Mouse (Mus musculus) lung, adult 18-20 months (tissue): ENCODE results near the gene Ppp1r12a.

Experiments
- DNase-seq, 2 experiments: peaks; one replicate each; pipeline ENCODE4 v3.0.0; 2022; ENCODE audit warnings: mixed read lengths in 2 of 2

The Ppp1r12a gene

DNA sequence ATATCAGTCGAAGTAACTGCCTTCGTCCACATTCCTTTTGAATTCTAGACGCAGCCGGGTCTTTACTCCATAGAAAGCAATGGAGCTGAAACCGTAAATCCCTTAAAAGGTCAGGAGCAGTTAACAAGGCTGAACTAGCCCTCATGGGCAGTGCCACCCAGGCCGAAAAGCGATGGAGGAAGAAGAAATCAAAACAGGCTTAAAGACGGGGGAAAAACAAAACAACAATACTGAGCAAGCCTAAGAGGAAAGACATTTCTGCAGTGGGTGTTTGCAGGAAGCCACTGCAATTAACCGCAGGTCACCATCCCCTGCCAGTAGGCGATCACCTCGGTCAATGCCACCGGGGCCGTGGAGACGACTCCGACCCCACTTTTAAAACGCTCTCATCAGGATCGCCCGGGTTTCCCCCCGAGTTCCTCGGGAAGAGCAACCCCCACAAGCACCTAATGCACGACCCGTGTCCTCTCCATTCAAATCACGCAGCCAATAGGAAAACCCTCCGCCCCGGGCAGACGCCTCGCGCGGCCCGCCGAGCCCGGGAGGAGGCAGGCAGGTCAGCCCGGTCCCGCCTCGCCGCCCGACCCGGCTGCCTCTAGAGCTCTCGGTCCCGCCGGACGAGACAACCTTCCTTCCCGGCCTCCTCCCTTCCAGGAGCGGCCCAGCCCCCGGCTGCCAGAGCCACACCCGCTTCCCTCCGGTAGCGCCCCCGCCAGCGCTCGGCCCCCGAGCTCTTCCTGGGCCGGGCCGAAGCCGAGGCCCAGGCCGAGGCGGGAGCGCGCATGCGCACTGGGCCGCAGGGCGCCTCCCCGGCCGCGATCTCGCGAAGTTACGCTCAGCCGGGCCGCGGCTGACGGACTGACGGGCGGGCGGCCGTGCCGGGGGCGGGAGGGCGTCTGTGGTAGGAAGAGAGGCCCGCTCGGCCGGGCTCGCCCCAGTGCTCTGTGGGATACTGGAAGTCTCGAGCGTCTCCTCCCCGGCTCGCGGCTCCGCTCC is at the start of gene Ppp1r12a:
Gene Ppp1r12a (plus strand): TSS at position 933 of the 996 bp plus-strand sequence.
- peak; percentile 95 to 96 for DNase-seq

DNA sequence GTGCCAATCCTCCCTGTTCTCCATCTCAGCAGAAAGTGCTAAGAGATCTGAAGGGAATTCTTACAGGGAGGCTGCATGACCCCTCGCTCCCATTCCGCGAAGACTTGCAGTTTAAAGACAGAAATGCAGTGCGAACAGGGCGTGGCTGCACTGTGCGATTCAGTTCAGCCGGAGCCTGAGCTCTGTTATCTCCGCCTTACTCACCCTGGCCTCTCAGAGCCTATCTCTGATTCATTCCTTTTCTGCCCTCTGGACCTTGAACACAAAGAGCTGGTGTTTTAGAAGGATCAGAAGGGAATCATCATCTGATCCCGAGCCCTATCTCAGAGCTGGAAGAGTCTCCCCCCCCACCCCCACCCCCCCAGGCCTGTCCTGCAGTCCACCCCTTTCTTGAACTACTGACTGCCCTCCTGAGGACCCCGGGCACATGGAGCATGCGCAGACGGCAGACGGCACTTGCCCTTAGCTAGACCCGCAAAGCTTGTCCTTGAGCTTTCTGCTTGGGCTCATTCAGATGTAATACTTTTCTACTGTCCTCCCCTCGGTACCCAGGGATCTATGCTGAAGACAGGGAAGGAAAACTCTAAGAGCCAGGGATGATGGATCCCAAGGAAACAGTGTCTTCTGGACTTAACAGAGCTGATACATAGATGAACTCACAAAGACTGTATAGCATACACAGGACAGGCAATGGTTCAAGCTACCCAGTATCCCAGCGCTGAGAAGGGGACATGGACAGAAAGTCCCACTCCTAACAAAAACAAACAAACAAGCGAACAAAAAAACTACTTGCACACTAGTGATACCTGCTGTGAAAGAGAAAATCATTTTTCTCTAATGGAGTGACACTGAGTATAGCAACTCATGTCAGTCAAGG is 48.4 kb upstream of the Ppp1r12a start:
- peak; percentile 21 for DNase-seq

DNA sequence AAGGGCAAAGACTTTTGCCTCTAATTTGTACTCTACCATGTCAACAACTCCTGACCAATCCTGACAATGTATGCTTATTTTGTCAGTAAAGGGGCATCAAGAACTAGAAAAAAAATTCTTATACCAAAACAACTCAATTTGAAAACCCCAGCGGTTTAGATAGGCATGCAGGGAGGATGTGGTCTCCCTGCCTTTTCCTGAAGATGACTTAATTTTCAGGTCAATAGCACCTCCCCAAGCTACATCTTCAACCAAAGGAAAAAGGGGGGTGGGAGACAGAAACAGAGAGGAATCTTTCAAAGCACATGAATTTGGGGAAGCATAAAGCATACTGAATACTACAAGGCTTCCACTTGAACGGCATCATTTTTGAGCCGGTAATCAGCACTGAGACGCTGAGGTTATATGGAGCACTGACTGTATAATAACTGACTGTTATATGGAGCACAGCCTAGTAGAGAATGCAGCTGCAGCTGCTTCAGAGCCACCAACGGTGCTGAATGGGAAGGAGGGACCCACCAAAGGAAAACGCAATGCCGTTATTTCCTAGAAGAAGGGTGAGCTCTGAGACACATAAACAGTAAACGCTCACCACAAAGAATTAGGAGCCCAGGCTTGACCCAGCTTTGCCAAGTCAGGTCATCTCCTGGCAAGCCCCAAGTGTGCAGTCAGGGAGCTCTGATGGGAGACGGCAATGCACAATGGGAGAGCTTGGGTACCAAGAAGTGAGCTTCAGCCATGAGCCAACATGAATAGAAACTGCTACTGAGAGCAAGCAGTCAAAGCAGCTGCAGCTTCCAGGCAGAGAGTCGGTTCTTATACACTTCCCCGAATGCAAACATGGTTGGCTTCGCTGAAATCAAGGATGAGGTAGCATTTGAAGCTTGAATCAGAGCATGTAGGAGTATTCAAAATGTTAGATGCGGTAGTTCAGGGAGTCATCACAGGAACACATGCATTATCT is 43.5 kb upstream of the Ppp1r12a start:
- no peak for DNase-seq

GRCm38 (mm10) chr10:108119416-108119815 is 42.6 kb upstream of the Ppp1r12a start:
- no peak for DNase-seq

- DNase-seq: no peak
Observed at GRCm38 (mm10) chr10:108124934-108125599, 36.9 kb upstream of the Ppp1r12a start.

- no peak for DNase-seq
Observed at GRCm38 (mm10) chr10:108129167-108129566, 32.8 kb upstream of the Ppp1r12a start.

- no peak for DNase-seq
Observed at GRCm38 (mm10) chr10:108131858-108132257, 30.1 kb upstream of the Ppp1r12a start.

DNA sequence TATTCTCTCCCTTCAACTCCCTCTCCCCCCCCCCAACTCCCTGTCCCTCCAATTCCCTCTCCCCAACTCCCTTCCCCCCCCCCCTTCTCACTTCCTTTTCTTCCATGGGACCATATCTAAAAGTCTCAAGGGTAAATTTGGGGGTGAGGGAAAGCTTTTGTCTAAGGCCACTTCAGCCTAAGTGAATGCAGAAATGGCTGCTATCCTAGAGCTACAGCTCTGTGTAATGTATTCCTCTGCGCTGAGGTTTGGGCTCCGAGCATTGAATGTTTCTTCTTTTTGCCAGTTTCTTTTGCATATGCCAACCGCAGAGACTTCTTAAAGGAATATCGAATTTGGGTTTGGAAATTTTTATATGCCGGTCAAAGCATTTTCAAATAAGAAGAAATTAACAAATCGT is 28.7 kb upstream of the Ppp1r12a start:
- DNase-seq: no peak

DNA sequence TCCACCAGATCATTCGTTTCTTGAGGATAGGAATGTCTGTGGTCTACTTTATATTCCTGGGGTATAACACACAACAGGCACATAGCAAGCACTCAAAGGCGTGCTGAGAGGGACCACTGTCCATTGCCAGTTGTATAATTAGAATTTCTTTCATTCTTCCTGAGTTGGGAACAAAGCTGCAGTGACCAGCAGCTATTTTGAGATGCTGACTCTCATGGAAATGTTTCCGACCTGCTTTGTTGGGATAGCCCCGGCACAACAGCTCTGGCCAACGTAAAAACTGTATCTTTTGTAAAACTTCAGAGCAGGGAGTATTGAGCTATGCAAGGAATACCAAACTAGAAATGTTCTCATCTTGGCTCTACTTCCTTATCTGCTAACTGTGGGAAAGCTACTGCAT is 28.2 kb upstream of the Ppp1r12a start:
- DNase-seq: no peak

- no peak for DNase-seq
Observed at GRCm38 (mm10) chr10:108138347-108138746, 23.6 kb upstream of the Ppp1r12a start.

GRCm38 (mm10) chr10:108139788-108140187 is 22.2 kb upstream of the Ppp1r12a start:
- DNase-seq: no peak

DNA sequence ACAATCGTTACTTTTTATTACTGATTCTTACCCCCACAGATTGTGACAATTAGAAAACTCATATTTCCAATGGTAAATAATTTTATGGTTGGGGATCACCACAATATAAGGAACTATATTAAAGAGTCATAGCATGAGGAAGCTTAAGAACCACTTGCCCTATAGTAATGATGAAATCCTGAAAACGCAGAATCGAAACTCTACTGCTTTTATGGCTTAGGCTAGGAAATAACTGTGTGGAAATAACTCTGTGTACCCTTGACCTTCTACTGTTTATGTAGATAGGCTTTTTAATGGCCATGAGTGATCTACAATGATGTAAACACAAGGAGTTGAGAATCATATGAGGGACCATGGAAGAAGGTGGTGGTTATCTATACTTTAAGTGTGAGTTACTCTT is 21.3 kb upstream of the Ppp1r12a start:
- DNase-seq: no peak

DNA sequence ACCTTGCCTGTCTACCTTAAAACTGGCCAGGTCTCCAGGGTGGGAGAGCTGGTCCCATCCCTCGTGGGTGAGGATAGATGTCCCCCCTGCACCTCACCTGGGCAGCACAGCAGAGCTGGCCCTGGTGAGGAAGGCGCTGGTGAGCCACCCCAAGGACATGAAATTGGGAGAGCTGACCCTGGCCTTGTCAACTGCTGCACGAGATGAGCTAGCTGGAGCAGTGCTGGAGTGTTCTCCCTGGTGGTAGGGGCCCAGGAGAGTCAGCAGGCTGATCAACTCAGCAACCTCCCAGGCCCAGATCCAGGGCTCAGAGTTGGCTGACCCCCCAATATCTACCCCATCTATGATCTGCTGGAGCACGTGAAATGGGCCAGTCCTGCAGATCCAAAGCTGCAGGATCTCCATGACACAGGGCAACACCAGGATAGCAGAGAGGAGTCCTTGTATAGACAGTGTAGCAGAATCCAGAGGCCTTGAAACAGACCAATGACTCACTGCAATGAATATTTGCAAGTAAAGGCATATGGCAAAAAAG is 17.9 kb upstream of the Ppp1r12a start:
- DNase-seq: no peak

- DNase-seq: no peak
Observed at GRCm38 (mm10) chr10:108145701-108146100, 16.3 kb upstream of the Ppp1r12a start.

GRCm38 (mm10) chr10:108147031-108147430 is 15.0 kb upstream of the Ppp1r12a start:
- DNase-seq: no peak

- DNase-seq: no peak
Observed at GRCm38 (mm10) chr10:108153301-108153700, 8.7 kb upstream of the Ppp1r12a start.

GRCm38 (mm10) chr10:108155042-108155686 is 6.8 kb upstream of the Ppp1r12a start:
- peak in 1 of 2 experiments; percentile 34 for DNase-seq

- no peak for DNase-seq
Observed at GRCm38 (mm10) chr10:108155687-108156067, 6.3 kb upstream of the Ppp1r12a start.

- DNase-seq: no peak
Observed at GRCm38 (mm10) chr10:108156128-108156527, 5.9 kb upstream of the Ppp1r12a start.

DNA sequence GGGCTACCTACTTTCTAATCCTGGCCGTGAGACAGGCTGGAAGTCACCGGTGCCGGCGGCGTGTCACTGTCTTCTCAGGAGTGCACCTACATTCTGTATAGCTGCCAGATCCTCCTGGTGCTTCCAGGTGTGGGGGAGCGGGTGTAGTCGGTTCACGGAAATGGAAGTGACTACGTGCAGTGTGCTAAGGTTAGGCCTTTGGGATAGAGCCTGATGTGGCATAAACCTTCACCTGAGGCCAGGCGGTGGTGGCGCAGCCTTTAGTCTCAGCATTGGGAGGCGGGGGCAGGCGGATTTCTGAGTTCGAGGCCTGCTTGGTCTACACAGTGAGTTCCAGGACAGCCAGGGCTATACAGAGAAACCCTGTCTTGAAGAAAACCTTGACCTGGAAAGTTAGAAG is 3.0 kb upstream of the Ppp1r12a start:
- no peak for DNase-seq
